Mouse (Mus musculus) left cerebral cortex, postnatal 4 days (tissue): ENCODE measurements around the gene Wfdc5. TPM values are rescaled to one million over a fixed set of nuclear protein-coding genes. Genes with fewer than 3 reads are reported as not detected.
"Not testable (repeated sequence)": the region's sequence is repeated elsewhere in the genome, so short reads cannot be mapped to it uniquely, and the experiment has no call there.

Experiments
- DNase-seq: peaks from one replicate; pipeline ENCODE4 v3.0.0-alpha.2; 2022
- intact Hi-C: fragments of 180-260 bp; cut with DNase I; formaldehyde crosslinking; loops from one replicate; pipeline ENCODE4 v1.15.1; 2025
- total RNA-seq, 2 experiments: library from RNA; stranded (reverse); gene quantifications; 2 replicates each; pipeline ENCODE4 v1.2.3; 2021

Wfdc5 gene
- total RNA-seq, result not detected

GRCm38 (mm10) chr2:164182692-164183255, at the start of gene Wfdc5:
Gene Wfdc5 (minus strand): TSS chr2:164182742.
- intact Hi-C loops, result no loop called here
- DNase-seq, result no peak

GRCm38 (mm10) chr2:164228361-164229070, 46.0 kb upstream of the Wfdc5 start:
- intact Hi-C loops, result no loop called here
- no peak for DNase-seq

DNA sequence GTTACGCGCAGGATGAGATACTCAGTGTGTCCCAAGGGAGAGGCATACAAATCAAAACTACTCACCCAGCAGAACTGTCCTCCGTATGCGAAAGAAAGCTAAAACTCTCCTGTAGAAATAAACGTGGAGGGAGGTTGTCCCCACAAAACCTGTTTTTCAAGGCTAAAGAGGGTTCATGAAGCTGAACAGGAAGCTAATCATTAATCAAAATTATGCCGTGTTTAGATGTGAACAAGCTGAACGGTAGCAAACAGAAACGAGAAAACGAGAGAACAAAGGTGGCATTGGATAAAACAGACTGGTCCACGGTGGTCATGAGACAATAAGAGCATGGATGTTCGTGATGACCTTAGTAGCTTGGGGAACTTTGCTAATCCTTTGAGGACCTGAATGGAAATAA, 39.0 kb upstream of the Wfdc5 start, which contains the start of gene Wfdc15b:
Gene Wfdc15b (minus strand): TSS at position 139 of the 400 bp plus-strand sequence.
- intact Hi-C loops, result no loop called here
- DNase-seq, result no peak

DNA sequence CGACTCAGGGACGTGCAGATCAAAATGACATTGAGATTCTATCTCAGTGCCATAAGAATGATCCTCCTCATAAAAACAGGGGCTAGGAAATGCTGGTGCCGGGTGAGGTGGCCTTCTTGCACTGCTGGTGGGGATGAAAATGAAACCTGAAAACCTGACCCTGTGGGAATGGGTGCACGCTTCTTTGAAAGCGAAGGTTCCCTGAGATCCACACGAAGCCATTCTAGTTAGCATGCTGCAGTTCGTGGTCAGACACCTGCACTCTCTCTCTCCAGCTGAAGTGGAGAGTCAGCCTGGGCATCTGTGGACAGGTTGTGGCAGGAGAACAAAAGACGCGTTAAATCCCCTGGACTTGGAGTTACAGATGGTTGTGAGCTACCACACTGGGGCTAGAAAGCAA, 36.8 kb upstream of the Wfdc5 start:
- no peak for DNase-seq
- intact Hi-C loops, result no loop called here

DNA sequence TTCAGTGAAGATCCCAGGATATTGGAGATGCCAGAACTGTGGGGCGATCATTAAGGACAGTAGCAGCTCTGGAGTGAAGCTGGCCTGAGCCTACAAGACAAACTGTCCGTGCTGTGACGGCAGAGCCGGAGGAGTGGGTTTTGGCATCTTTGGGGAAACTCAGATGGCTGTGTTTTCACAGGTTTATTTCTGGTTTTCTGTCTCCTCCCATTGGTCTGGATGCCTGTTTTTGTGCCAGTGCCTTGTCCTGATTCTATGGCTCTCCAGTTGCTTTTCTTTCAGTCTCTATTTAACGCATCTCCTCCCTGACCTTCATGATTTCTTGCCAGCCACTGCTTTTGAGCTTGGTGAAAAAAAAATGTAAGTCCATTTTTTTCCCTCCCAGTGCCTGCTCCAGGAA, 30.2 kb upstream of the Wfdc5 start:
- intact Hi-C loops, result no loop called here

GRCm38 (mm10) chr2:164210892-164211291, 28.4 kb upstream of the Wfdc5 start:
- DNase-seq, result no peak
- intact Hi-C loops, result no loop called here

More for the DNA sequence above, 30.2 kb upstream of the Wfdc5 start:
- DNase-seq, result no peak

- no peak for DNase-seq
- intact Hi-C loops, result no loop called here
Observed at GRCm38 (mm10) chr2:164206676-164207075, 24.1 kb upstream of the Wfdc5 start.

- intact Hi-C loops, DNase-seq: not testable (repeated sequence)
Observed at GRCm38 (mm10) chr2:164206011-164206410, 23.5 kb upstream of the Wfdc5 start.

GRCm38 (mm10) chr2:164199626-164200327, 17.2 kb upstream of the Wfdc5 start, which contains the start of gene Wfdc15a:
Gene Wfdc15a (minus strand): TSS chr2:164200130.
- intact Hi-C loops, result no loop called here
- no peak for DNase-seq

DNA sequence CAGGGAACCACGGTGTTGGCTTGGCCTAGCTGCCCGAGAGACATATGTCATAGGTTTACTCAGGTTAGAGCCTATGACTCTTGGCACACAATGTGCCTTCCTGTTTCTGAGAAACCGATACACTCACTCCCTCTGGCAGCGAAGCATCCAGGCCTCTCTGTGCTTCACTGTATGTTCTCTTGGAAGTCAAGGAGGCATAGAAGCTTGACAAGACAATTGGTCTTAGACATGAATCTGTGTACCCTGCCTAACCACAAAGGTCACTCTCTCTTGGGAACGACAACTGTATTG, 14.1 kb upstream of the Wfdc5 start:
- intact Hi-C loops, result no loop called here
- DNase-seq, result no peak

DNA sequence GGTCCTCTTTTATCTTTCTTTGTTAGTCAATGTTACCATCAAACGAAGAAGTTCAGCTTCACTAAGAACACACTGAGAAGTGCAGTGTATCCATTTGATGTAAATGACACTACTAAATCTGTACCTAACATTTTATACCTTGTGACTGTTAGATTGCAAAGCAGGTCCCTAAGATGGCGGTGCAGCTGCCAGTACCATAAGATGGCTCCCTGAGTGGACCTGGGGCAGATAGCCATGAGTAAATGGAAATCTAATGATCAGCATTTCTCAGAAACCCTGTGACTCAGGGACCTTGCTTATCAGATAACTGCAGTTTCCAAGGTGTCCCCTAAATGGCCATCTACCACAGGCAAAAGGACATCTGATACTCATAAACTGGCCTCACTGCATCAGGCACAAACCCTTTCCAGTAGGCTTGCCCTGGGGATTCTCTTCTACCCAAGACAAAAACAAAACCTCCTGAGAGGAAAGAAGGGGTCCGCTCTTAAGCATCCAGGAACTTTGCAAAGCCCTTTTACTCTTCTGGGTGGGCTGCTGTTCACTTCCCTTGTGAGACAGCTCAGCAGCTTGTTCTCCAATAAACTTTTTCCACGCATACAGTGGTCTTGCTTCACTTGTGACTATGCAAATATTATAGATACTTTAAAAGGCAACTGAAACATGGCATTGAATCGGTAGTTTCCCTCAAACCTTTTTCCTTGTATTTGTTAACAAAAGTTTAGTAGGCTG, 13.6 kb upstream of the Wfdc5 start:
- no peak for DNase-seq
- intact Hi-C loops, result no loop called here

DNA sequence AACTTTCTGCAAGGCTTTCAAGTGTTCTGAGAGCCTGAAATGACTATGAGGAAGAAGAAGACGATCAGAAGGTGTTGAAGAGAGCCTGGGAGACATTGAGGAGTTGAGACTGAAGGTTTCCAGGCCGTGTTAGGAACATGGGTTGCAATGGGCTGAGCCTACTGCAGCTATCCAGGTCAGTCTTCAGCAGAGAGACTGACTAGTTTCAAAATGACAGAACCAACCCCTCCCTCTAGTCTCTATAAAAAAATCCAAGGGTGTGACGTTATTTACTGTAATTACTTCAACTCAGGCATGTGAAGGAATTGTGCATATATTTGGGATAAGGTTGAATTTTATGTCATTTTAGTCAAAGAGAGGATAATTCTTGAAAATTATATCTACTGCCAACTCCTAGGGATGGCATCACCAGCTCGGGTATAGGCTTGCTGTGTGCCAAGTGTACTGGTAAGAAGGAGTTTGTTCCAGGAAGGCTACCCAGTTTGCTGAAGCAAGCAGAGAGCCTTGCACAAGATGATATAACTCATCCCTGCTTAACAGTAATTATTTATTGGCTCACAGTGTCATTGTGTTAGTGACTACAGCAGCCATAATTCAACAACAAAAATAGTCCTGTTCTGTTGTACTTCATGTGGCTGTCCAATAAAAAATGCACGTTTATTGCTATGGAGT, 12.6 kb upstream of the Wfdc5 start:
- no peak for DNase-seq
- intact Hi-C loops, result no loop called here

DNA sequence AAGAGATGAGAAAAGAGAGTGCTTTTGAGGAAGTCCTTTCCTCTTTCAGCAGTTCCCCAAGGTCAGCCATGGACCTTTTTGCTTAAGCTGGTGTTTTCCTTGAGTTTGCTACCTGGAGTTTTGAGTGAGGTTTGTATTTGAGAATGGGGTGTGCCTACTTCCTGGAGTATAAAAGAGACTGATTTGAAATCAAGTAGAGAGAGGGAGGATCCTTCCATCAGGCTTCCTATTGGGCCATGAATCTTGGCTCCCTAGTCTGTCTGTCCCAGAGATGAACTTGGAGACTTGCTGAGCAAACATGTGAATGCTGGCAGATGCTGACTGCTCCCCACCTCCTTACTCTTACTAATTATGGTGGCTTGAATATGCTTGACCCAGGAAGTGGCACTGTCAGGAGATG, 9.7 kb upstream of the Wfdc5 start:
- intact Hi-C loops, result no loop called here

GRCm38 (mm10) chr2:164190576-164190975, 8.0 kb upstream of the Wfdc5 start, which contains the start of gene Wfdc12:
Gene Wfdc12 (minus strand): TSS chr2:164190608.
- no peak for DNase-seq
- intact Hi-C loops, result no loop called here

More for the DNA sequence above, 9.7 kb upstream of the Wfdc5 start:
- no peak for DNase-seq

DNA sequence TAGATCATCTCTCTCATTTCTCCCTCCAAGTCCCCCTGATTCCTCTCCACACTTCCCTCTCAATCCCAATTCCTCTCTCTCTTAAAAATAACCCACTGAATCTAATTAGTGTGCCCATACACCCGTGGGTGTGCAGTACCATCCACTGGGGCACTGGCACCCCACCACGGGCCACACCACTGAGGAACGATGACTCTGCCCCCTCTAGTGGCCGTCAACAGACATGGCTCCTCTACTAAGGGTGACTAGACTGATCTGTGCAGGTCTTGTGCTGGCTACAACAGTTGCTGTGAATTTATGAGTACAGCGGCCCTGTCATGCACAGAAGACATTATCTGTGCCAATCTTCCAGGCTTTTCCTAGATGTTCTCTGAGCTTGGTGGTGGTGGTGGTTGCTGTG, 6.2 kb upstream of the Wfdc5 start:
- no peak for DNase-seq
- intact Hi-C loops, result no loop called here

DNA sequence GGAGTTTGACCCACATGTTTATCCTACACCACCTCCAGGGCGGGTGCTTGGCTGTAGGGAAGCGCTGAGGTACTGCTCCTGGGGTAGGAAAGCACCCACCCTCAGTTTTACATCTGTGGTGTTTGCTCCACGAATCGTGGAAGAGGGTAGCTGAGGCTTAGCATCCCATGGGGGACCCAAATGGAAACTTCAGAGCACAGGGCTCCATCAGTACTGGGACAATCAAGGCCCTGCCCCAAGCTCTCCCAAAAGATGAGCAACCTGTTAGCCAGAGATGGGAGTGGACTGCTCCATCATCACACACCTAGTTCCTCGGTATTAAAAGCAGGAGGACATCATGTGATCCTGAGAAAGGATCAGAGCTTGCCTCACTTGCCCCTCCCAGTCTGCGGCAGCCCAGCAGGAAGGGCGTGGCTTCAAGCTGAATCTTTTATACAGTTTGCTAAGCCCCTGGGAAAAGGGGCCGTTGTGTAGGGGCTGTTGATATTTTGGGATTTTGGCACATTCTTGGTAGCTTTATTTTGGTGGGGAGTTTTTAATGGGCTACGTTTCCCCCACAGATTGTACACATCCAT, 1.7 kb upstream of the Wfdc5 start:
- no peak for DNase-seq
- intact Hi-C loops, result no loop called here

GRCm38 (mm10) chr2:164183340-164183739, 798 bp upstream of the Wfdc5 start:
- DNase-seq, result no peak
- intact Hi-C loops, result no loop called here

GRCm38 (mm10) chr2:164180770-164181169, 1.8 kb downstream of the Wfdc5 start:
- intact Hi-C loops, result no loop called here
- DNase-seq, result no peak

DNA sequence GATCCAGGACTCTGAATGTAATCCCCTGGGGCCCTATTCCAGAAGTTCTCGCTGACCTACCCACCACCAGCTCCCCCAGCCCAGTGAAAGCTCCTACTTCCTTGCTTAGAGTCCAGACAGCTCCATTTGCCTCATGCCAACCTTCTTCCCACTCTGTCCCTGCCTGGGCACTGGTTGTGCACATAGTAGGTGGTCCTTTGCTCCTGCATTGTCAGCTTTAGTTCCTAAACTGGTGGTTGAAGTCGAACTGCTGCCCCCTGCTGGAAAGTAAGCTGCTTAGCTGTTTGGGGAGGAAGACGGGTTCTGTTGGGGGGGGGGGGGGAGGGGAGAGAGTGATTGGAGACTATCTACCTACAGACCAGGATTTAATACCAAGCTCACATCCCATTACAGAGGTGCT, 2.4 kb downstream of the Wfdc5 start:
- no peak for DNase-seq
- intact Hi-C loops, result no loop called here

GRCm38 (mm10) chr2:164177831-164178230, 4.7 kb downstream of the Wfdc5 start:
- intact Hi-C loops, result loop anchor here (10.0 kb wide), 1 partner anchor 167 kb away; no protein-coding TSS in a partner anchor
- no peak for DNase-seq
